Mouse (Mus musculus) kidney, postnatal 0 days (tissue): ENCODE data around the gene Prcd. TPM values are rescaled to one million over a fixed set of nuclear protein-coding genes. Genes with fewer than 3 reads are reported as not detected.
A peak's percentile ranks its signal among the peaks of the same experiment; 100 is the strongest.

ENCODE experiments used
- ATAC-seq: fragments of 200-750 bp; cut with Nextera tagmentation; replicated peaks from 2 replicates; pipeline ENCODE4 v1.8.0; 2017; ENCODE audit warnings: low read depth, moderate number of reproducible peaks, moderate TSS enrichment, moderate library complexity; ENCODE audit not compliant: low FRiP score
- DNase-seq: peaks from one replicate; pipeline ENCODE4 v3.0.0-alpha.2; 2016; ENCODE audit warnings: low spot score
- H3K27ac ChIP-seq: fragments of 300-500 bp; sonication (generic); 2 replicates; pipeline ENCODE4 v1.5.1; 2014; ENCODE audit warnings: mild to moderate bottlenecking
- H3K27me3 ChIP-seq: fragments of 300-500 bp; sonication (generic); 2 replicates; pipeline ENCODE4 v1.6.1; 2014; ENCODE audit warnings: low read length, mixed read lengths; ENCODE audit not compliant: insufficient read depth
- H3K36me3 ChIP-seq: fragments of 300-500 bp; sonication (generic); 2 replicates; pipeline ENCODE4 v1.6.1; 2014; ENCODE audit warnings: low read length, mixed read lengths; ENCODE audit not compliant: insufficient read depth
- H3K4me1 ChIP-seq: fragments of 300-500 bp; sonication (generic); replicated peaks from 2 replicates; pipeline ENCODE4 v1.6.1; 2014; ENCODE audit warnings: antibody characterized with exemption, low read length, mixed read lengths; ENCODE audit not compliant: insufficient read depth
- H3K4me2 ChIP-seq: fragments of 300-500 bp; sonication (generic); 2 replicates; pipeline ENCODE4 v1.6.1; 2014; ENCODE audit warnings: mild to moderate bottlenecking, low read length, moderate library complexity, mixed read lengths
- H3K4me3 ChIP-seq: fragments of 300-500 bp; sonication (generic); replicated peaks from 2 replicates; pipeline ENCODE4 v1.5.1; 2014; ENCODE audit warnings: low read depth, low read length
- H3K9ac ChIP-seq: fragments of 300-500 bp; sonication (generic); 2 replicates; pipeline ENCODE4 v1.6.1; 2014; ENCODE audit warnings: low read depth, low read length
- H3K9me3 ChIP-seq: fragments of 300-500 bp; sonication (generic); replicated peaks from 2 replicates; pipeline ENCODE4 v1.6.1; 2016; ENCODE audit warnings: low read length, inconsistent platforms, mixed read lengths
- CTCF ChIP-seq: IDR thresholded peaks from 2 replicates; pipeline ENCODE4 v1.5.1; 2016; ENCODE audit warnings: antibody characterized with exemption, low read depth, mild to moderate bottlenecking, moderate library complexity
- WGBS: fragments of 180-500 bp; shearing (Covaris S2); extraction: QIAGEN DNeasy Blood & Tissue Kit; methylation state at CpG from one replicate; pipeline ENCODE4 v1.1.7; 2014; 5-methylcytosine and 5-hydroxymethylcytosine counted together
- polyA plus RNA-seq: library from polyadenylated mRNA; unstranded; fragments of >200 nt; fragmentation: Nextera tagmentation; extraction: Ambion mirVana; gene quantifications from 2 replicates; pipeline ENCODE4 v1.2.1, GENCODE M21; 2015

Prcd gene
- polyA plus RNA-seq, 1 experiment from 2014 or later, result 1.3 TPM

DNA sequence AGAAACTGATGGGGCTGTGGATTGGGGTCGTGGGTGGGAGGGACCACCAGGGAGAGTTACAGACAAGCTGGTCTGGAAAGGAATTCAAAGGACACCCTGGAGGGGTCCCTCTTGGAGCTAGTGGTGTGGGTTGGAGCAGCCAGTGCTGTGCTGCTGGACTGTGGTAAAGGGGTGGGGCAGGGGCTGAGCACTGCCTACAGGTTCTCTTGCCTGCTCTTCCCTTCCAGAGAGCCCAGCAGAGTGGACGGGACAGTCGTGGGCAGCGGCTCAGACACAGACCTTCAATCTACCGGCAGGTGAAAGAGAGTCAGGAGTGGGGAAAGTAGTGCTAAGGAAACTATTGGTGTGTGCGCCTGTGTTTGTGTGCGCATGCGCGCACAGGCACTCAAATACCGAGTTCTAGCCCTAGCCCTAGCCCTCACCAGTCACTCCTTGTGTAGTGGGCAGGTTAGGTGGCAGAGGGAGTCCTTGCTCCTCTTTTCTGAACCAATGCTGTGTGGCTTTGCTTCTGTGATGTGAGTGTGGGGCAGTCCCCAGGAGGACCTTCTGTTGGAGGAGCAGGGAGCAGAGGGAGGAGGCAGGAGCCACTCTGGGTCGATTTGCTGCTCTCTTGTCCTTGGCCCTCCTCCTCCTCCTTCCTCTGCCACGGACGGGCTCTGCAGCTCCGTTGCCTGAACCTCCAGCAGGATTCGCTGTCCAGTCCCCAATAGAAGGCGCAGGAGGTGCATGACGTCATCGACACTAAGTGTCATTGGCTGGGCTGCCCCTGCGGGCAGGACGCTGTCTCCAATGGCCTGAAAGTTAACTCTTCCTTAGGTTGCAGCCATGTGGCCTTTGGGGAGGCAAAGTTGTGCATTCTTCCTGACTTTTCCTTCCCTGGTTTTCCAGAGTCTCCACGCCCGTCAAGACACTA lies 4.2 kb downstream of the Prcd start:
- peak; percentile 99 for DNase-seq
- Histone ChIP-seq H3K36me3 (no peaks in the 10 kb centered on the region), H3K9me3 (no peaks in the 10 kb centered on the region), H3K4me2 (peak overlapping the region; percentile 50), H3K27me3 (peaks cover 6% of the 10 kb centered on the region; the same call in 1 of the 2 replicates), H3K9ac (peak overlapping the region; percentile 15; the same call in 1 of the 2 replicates), H3K27ac (peak overlapping the region; percentile 66), H3K4me1 (peaks cover 27% of the 10 kb centered on the region), H3K4me3 (peak overlapping the region; percentile 21; the same call in 1 of the 2 replicates)
- peak; percentile 79 for ATAC-seq
- 9% methylated on average over 22 of the region's 22 CpGs for WGBS
- TF ChIP-seq CTCF, result peak; percentile 59

- Histone ChIP-seq H3K9ac (no peak overlapping the region), H3K27ac (peak overlapping the region; percentile 66; the same call in 1 of the 2 replicates), H3K9me3 (no peaks in the 10 kb centered on the region), H3K27me3 (peaks cover 3% of the 10 kb centered on the region; the same call in 1 of the 2 replicates), H3K4me1 (peaks cover 27% of the 10 kb centered on the region), H3K4me2 (0 out of 2 replicates have a peak overlapping the region, but pooled peaks have one; percentile 4), H3K4me3 (no peak overlapping the region), H3K36me3 (no peaks in the 10 kb centered on the region)
- DNase-seq, result peak; percentile 57
- no peak; the same call in 1 of the 2 replicates for ATAC-seq
- TF ChIP-seq CTCF, result no peak
- WGBS, result 56% methylated on average over 10 of the region's 10 CpGs
Measured at GRCm38 (mm10) chr11:116658238-116658637, 4.9 kb downstream of the Prcd start.

DNA sequence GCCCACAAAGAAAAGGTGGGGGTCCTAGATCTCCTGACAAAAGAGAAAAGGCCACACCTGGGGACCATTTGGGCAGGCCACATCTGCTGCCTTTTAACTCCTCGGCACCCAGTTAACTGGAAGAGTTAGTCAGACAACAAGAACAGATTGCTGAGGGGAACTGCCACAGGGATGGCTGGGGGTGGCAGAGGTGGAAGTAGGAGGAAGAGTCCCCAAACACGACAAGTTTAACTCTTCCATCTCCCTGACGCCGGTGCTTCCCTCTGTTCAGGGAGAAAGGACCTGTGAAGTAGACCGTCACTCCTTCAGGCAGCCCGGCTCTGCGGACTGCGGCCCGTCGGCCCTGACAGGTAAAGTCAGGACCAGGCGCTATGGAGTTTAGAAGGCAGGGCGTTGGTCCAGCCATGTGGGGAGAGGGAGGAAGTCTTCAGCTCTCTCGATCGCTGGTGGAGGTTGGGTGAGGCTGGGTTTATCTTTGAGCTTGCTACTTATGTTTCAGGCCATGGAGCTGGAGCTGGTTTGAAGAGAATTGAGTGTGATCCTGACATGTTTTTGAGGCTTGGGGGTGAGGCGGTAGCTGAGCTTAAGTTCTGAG lies 5.8 kb downstream of the Prcd start:
- Histone ChIP-seq H3K27ac (no peak overlapping the region), H3K27me3 (no peaks in the 10 kb centered on the region; the same call in 1 of the 2 replicates), H3K36me3 (no peaks in the 10 kb centered on the region), H3K9me3 (no peaks in the 10 kb centered on the region), H3K4me2 (no peak overlapping the region), H3K4me3 (no peak overlapping the region), H3K4me1 (peaks cover 24% of the 10 kb centered on the region), H3K9ac (no peak overlapping the region)
- TF ChIP-seq CTCF, result no peak
- no peak for DNase-seq
- 78% methylated on average over 15 of the region's 15 CpGs for WGBS
- no peak for ATAC-seq

- no peak overlapping the region for H3K9ac ChIP-seq
- H3K9me3 ChIP-seq, result no peaks in the 10 kb centered on the region
- H3K27me3 ChIP-seq, result no peaks in the 10 kb centered on the region
- H3K27ac ChIP-seq, result no peak overlapping the region
- no peak for ATAC-seq
- peaks cover 23% of the 10 kb centered on the region for H3K4me1 ChIP-seq
- no peaks in the 10 kb centered on the region for H3K36me3 ChIP-seq
- H3K4me3 ChIP-seq, result no peak overlapping the region
- no peak for TF ChIP-seq CTCF
- H3K4me2 ChIP-seq, result no peak overlapping the region
- 74% methylated on average over 9 of the region's 9 CpGs for WGBS
- no peak for DNase-seq
Measured at GRCm38 (mm10) chr11:116660181-116660580, 6.8 kb downstream of the Prcd start.

DNA sequence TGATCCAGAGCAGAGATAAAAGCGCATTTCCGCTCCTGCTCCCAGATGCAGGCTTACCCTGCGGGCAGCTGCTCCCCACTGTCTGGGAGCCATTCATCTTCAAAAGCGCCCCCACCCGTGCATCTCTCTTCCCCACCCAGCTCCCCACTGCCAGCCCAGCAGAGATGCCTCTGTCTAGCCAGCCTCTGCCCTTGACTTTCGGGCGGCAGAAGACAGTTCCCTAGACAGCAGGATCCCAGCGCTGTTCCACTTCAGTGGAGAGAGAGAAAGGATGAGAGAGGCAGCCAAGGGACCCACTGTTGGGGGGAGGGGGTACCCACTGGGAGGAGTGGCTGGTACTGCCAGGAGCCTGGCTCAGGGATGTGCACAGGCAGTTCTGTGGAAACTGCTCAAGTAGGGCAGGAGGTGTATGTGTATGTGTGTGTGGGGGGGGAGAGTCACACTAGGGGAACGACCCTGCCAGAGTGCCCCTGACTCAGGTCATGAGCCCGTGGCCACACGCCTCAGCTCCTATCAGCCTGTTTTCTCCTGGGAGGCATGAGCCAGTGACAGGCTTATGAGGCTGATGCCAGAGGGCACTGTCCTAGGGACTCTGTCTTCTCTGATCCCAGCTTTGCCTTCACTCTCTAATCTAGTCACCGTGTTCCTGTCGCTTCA lies 8.1 kb downstream of the Prcd start:
- DNase-seq (peak; percentile 45), ATAC-seq (peak; percentile 16; the same call in 1 of the 2 replicates)
- H3K9ac ChIP-seq, result 0 out of 2 replicates have a peak overlapping the region, but pooled peaks have one; percentile 31
- H3K4me3 ChIP-seq, result no peak overlapping the region
- peaks cover 23% of the 10 kb centered on the region for H3K4me1 ChIP-seq
- no peak overlapping the region for H3K27ac ChIP-seq
- no peaks in the 10 kb centered on the region for H3K27me3 ChIP-seq
- no peaks in the 10 kb centered on the region for H3K36me3 ChIP-seq
- no peak for TF ChIP-seq CTCF
- H3K4me2 ChIP-seq, result no peak overlapping the region
- no peaks in the 10 kb centered on the region for H3K9me3 ChIP-seq
- WGBS, result 14% methylated on average over 13 of the region's 13 CpGs

- peaks cover 23% of the 10 kb centered on the region for H3K4me1 ChIP-seq
- H3K4me3 ChIP-seq, result no peak overlapping the region
- H3K9me3 ChIP-seq, result no peaks in the 10 kb centered on the region
- DNase-seq (no peak), ATAC-seq (no peak)
- no peaks in the 10 kb centered on the region for H3K36me3 ChIP-seq
- TF ChIP-seq CTCF, result no peak
- no peaks in the 10 kb centered on the region for H3K27me3 ChIP-seq
- no peak overlapping the region for H3K4me2 ChIP-seq
- 34% methylated on average over 8 of the region's 8 CpGs for WGBS
- 0 out of 2 replicates have a peak overlapping the region, but pooled peaks have one; percentile 31 for H3K9ac ChIP-seq
- no peak overlapping the region for H3K27ac ChIP-seq
Measured at GRCm38 (mm10) chr11:116661948-116662377, 8.6 kb downstream of the Prcd start.
